Mouse (Mus musculus) midbrain, embryonic 11.5 days (tissue): ENCODE results near the gene Megf8. TPM values are rescaled to one million over a fixed set of nuclear protein-coding genes. Genes with fewer than 3 reads are reported as not detected.

Source experiments
- ATAC-seq: fragments of 200-750 bp; cut with Nextera tagmentation; 2 replicates; pipeline ENCODE4 v1.8.0; 2017; ENCODE audit warnings: moderate TSS enrichment, moderate library complexity; ENCODE audit not compliant: low FRiP score
- DNase-seq: peaks from one replicate; pipeline ENCODE4 v3.0.0; 2015; ENCODE audit warnings: low spot score; ENCODE audit errors: missing footprints
- H3K27ac ChIP-seq: fragments of 300-500 bp; sonication (generic); 2 replicates; pipeline ENCODE4 v1.5.1; 2014; ENCODE audit warnings: low read depth, low read length
- H3K27me3 ChIP-seq: fragments of 300-500 bp; sonication (generic); 2 replicates; pipeline ENCODE4 v1.6.1; 2014; ENCODE audit warnings: mild to moderate bottlenecking, low read length, moderate library complexity, mixed read lengths; ENCODE audit not compliant: control insufficient read depth, insufficient read depth
- H3K36me3 ChIP-seq: fragments of 300-500 bp; sonication (generic); 2 replicates; pipeline ENCODE4 v1.6.1; 2014; ENCODE audit warnings: mild to moderate bottlenecking, low read length, moderate library complexity, mixed read lengths; ENCODE audit not compliant: control insufficient read depth, insufficient read depth
- H3K4me1 ChIP-seq: fragments of 300-500 bp; sonication (generic); 2 replicates; pipeline ENCODE4 v1.6.1; 2014; ENCODE audit warnings: low read length; ENCODE audit not compliant: control insufficient read depth, insufficient read depth
- H3K4me2 ChIP-seq: fragments of 300-500 bp; sonication (generic); 2 replicates; pipeline ENCODE4 v1.6.1; 2014; ENCODE audit warnings: mild to moderate bottlenecking, moderate library complexity
- H3K4me3 ChIP-seq: fragments of 300-500 bp; sonication (generic); 2 replicates; pipeline ENCODE4 v1.5.1; 2014; ENCODE audit warnings: low read depth, low read length
- H3K9ac ChIP-seq: fragments of 300-500 bp; sonication (generic); 2 replicates; pipeline ENCODE4 v1.6.1; 2014; ENCODE audit warnings: low read length
- H3K9me3 ChIP-seq: fragments of 300-500 bp; sonication (generic); 2 replicates; pipeline ENCODE4 v1.6.1; 2016; ENCODE audit warnings: low read length; ENCODE audit not compliant: control insufficient read depth
- WGBS: fragments of 180-500 bp; shearing (Covaris S2); extraction: QIAGEN DNeasy Blood & Tissue Kit; methylation state at CpG from one replicate; pipeline ENCODE4 v1.1.7; 2014; 5-methylcytosine and 5-hydroxymethylcytosine counted together
- polyA plus RNA-seq: library from polyadenylated mRNA; unstranded; fragments of >200 nt; fragmentation: Nextera tagmentation; extraction: Ambion mirVana; gene quantifications from 2 replicates; pipeline ENCODE4 v1.2.1, GENCODE M21; 2014

Gene Megf8
- polyA plus RNA-seq, 1 experiment from 2014 or later, result 10.3 TPM

GRCm38 (mm10) chr7:25410969-25411615, 94.1 kb downstream of the Megf8 start:
- DNase-seq (no peak), ATAC-seq (no peak)
- H3K9ac ChIP-seq, result no peak overlapping the region
- H3K4me3 ChIP-seq, result no peak overlapping the region
- H3K9me3 ChIP-seq, result no peaks in the 10 kb centered on the region
- 60% methylated on average over 1 of the region's 1 CpGs for WGBS
- H3K27ac ChIP-seq, result no peak overlapping the region
- H3K4me2 ChIP-seq, result no peak overlapping the region
- H3K36me3 ChIP-seq, result no peaks in the 10 kb centered on the region
- no peaks in the 10 kb centered on the region for H3K27me3 ChIP-seq
- no peaks in the 10 kb centered on the region for H3K4me1 ChIP-seq

- Histone ChIP-seq H3K9ac (no peak overlapping the region), H3K4me3 (no peak overlapping the region), H3K36me3 (no peaks in the 10 kb centered on the region), H3K27ac (no peak overlapping the region), H3K4me1 (no peaks in the 10 kb centered on the region), H3K9me3 (no peaks in the 10 kb centered on the region), H3K4me2 (no peak overlapping the region), H3K27me3 (no peaks in the 10 kb centered on the region)
- no peak for DNase-seq
- 85% methylated on average over 3 of the region's 3 CpGs for WGBS
- no peak for ATAC-seq
Observed at GRCm38 (mm10) chr7:25411861-25412260, 94.9 kb downstream of the Megf8 start.

- 61% methylated on average over 7 of the region's 7 CpGs for WGBS
- Histone ChIP-seq H3K9me3 (no peaks in the 10 kb centered on the region), H3K4me1 (no peaks in the 10 kb centered on the region), H3K4me3 (no peak within 1 kb of the TSS), H3K4me2 (no peak within 1 kb of the TSS), H3K36me3 (no peaks in the 10 kb centered on the region), H3K27ac (no peak within 1 kb of the TSS), H3K27me3 (no peaks in the 10 kb centered on the region), H3K9ac (no peak within 1 kb of the TSS)
- DNase-seq, result no peak
- no peak for ATAC-seq
Observed at GRCm38 (mm10) chr7:25412833-25413441, 96.0 kb downstream of the Megf8 start, which contains the start of gene Cxcl17. TSS of gene Cxcl17 (minus strand) at chr7:25412886.

Other genes with a start within 250 kb of the Megf8 start
- gene Grik5, start 244.8 kb upstream of the Megf8 start, polyA plus RNA-seq, result 8.7 and 9.3 TPM in 2 replicates
- 20.3 and 22.9 TPM in 2 replicates for gene Zfp574, start 244.6 kb upstream of the Megf8 start, polyA plus RNA-seq
- gene Pou2f2, start 137.4 kb upstream of the Megf8 start, polyA plus RNA-seq, result 26.6 and 31.3 TPM in 2 replicates
- gene Dedd2, start 96.5 kb upstream of the Megf8 start, polyA plus RNA-seq, result 6.9 and 7.7 TPM in 2 replicates
- 2.7 and 3.2 TPM in 2 replicates for gene Zfp526, start 95.7 kb upstream of the Megf8 start, polyA plus RNA-seq
- gene Gsk3a, start 79.3 kb upstream of the Megf8 start, polyA plus RNA-seq, result 12.8 and 14.6 TPM in 2 replicates
- gene Erf, start 66.4 kb upstream of the Megf8 start, polyA plus RNA-seq, result 11.7 and 13.9 TPM in 2 replicates
- 25.5 and 29.7 TPM in 2 replicates for gene Cic, start 49.5 kb upstream of the Megf8 start, polyA plus RNA-seq
- 306 and 332 TPM in 2 replicates for gene Pafah1b3, start 19.2 kb upstream of the Megf8 start, polyA plus RNA-seq
- 1.1 and 1.2 TPM in 2 replicates for gene Prr19, start 15.8 kb upstream of the Megf8 start, polyA plus RNA-seq
- gene Tmem145, start 11.1 kb upstream of the Megf8 start, polyA plus RNA-seq, result 7.2 and 7.7 TPM in 2 replicates
- gene Cnfn, start 52.6 kb downstream of the Megf8 start, polyA plus RNA-seq, result not detected in 2 replicates
- gene Lipe, start 81.5 kb downstream of the Megf8 start, polyA plus RNA-seq, result 1.7 and 2.3 TPM in 2 replicates
- 0.18 and 0.22 TPM in 2 replicates for gene Cxcl17, start 95.7 kb downstream of the Megf8 start, polyA plus RNA-seq
- gene Ceacam1, start 160.4 kb downstream of the Megf8 start, polyA plus RNA-seq, result 0.45 and 0.54 TPM in 2 replicates
- gene Ceacam2, start 222.7 kb downstream of the Megf8 start, polyA plus RNA-seq, result not detected in 2 replicates